Mouse (Mus musculus) right cerebral cortex, postnatal 36 days (tissue): ENCODE measurements around the gene Ifi27l2b.
A peak's percentile ranks its signal among the peaks of the same experiment; 100 is the strongest.
"Not testable (repeated sequence)": the region's sequence is repeated elsewhere in the genome, so short reads cannot be mapped to it uniquely, and the experiment has no call there.

ENCODE experiments used
- DNase-seq, 2 experiments: peaks; one replicate each; pipeline ENCODE4 v3.0.0; 2022; ENCODE audit warnings: low spot score in 2 of 2, mixed read lengths in 1 of 2

The Ifi27l2b gene

DNA sequence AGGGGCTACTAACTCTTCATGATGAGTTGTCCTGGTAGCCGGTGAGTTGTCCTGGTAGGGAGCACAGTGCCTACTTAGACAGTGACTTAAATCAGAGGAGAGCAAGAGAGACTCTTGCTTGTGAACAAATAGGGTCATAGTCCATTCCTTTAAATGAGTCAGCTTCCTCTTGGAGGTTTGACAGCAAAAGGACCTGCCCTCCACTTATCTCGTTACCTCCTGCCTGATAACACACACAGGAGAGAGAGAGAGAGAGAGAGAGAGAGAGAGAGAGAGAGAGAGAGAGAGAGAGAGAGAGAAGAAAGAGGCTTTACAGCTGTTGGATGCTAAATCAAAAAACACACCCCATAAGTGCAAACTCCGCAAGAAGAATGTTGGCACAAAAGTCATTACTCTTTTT lies at the start of gene Ifi27l2b:
Gene Ifi27l2b, minus strand, starts transcription at position 84 of the 400 bp plus-strand sequence.
- no peak for DNase-seq

GRCm38 (mm10) chr12:103504402-103504801 lies 47.4 kb upstream of the Ifi27l2b start:
- no peak for DNase-seq

GRCm38 (mm10) chr12:103503300-103503699 lies 46.3 kb upstream of the Ifi27l2b start:
- DNase-seq, result no peak

GRCm38 (mm10) chr12:103499261-103499660 lies 42.2 kb upstream of the Ifi27l2b start:
- no peak for DNase-seq

DNA sequence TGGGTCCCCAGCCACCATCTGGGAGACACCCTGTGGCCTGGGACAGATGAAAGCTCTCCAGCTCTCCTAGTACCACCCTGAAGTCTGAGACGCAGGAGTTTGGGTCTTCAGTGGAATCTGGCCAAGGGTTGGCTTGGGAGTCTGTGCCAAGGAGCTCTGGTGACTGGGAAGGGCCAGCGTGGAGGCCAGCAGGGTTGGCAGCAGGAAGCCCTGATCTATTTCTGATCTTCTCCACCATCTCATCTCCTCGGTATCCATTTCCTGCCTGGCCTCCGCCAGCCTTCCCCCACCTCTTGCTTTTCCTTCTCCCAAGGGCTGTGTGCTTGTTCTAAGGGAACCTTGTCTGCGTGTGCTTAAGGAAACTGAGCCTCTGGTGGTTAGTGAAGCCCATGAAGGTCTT lies 41.7 kb upstream of the Ifi27l2b start:
- DNase-seq, result no peak

DNA sequence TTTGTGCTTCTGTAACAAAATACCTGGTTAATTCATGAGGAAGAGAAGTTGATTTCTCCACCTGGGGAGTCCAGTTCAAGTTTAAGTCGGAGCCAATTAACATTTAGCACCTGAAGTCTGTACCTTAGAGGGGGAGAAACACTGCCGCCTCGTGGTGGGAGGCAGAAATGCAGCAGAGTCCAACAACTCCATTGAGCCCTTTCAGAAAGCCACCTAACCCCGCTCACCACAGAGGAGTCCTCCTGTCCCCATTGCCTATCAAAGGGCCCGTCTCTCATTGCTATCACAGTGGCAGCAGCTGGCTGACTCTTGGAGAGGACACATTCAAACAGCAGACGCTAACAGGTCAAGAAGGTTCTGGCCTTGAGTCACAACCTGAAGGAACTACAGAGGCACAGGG lies 37.5 kb upstream of the Ifi27l2b start:
- no peak for DNase-seq

GRCm38 (mm10) chr12:103492767-103493166 lies 35.7 kb upstream of the Ifi27l2b start:
- DNase-seq, result peak; percentile 32 to 38

DNA sequence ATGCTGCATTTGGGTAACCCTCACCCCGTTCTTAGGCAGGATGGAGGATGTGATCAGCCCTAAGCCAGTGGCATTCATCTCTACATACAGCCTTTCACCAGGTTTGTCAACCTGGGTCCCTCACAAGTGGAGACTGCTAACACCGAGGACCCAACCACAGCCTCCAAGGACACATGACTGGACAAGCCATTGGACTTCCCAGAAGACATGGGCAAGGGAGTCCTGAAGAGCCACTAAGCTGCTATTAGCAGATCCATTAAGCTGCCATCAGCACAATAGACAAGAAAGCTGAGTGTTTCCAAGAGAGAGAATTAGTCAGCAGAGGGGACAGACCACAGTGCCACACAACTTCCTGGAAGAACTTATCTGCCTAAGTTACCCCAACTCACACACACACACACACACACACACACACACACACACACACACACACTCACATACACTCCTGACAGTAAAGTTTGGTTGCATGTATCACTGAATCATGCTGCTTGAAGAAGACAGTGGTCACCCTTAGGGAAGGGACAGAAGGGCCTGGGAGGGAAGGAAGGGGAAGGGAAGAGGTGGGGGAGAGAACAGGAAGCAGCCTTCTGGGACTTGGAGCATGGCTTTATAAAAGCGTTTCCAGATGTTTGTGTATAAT lies 34.2 kb upstream of the Ifi27l2b start:
- DNase-seq, result no peak

DNA sequence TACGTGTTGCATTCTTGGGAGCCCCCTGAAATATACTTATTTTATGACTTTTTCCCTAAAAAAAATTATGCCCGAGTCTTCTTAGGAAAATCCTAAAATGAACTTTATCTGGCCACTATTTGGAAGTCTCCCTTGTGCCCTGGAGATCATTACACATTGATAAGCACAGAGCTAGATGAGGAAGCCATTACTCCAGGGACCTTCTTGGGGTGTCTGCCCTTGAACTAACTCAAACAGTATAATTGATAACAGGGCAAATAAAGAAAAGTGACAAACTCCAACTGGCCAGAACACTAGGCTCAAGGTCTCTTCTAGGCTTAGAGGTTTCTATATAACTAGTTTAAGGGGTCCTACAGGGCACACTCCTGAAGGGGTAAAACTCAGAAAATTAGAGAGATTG lies 30.7 kb upstream of the Ifi27l2b start:
- no peak for DNase-seq

- DNase-seq, result no peak
Measured at GRCm38 (mm10) chr12:103487276-103487675, 30.3 kb upstream of the Ifi27l2b start.

GRCm38 (mm10) chr12:103486726-103487125 lies 29.7 kb upstream of the Ifi27l2b start:
- no peak for DNase-seq

- not testable (repeated sequence) for DNase-seq
Measured at GRCm38 (mm10) chr12:103484200-103484972, 27.4 kb upstream of the Ifi27l2b start.

DNA sequence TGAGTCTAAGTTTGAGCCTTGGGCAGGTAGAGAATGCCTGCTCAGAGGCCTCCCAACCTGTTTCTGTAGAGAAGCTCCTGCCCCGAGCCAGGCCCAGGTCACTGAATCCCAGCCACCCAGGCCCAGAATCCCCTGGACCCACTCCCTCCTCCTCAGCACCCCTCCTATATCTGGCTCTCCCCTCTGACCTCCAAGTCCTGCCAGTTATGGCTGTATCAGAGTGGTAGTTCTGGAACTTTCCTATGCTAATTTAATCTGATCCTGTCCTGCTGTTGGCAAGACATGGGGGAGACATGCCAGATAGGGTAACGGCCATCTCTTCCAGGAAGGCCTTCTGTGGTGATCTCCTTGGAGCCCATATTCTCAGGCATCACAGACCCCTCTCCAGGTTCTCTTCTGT lies 25.8 kb upstream of the Ifi27l2b start:
- no peak for DNase-seq

- no peak for DNase-seq
Measured at GRCm38 (mm10) chr12:103481671-103482070, 24.6 kb upstream of the Ifi27l2b start.

- no peak for DNase-seq
Measured at GRCm38 (mm10) chr12:103477461-103478015, 20.5 kb upstream of the Ifi27l2b start.

DNA sequence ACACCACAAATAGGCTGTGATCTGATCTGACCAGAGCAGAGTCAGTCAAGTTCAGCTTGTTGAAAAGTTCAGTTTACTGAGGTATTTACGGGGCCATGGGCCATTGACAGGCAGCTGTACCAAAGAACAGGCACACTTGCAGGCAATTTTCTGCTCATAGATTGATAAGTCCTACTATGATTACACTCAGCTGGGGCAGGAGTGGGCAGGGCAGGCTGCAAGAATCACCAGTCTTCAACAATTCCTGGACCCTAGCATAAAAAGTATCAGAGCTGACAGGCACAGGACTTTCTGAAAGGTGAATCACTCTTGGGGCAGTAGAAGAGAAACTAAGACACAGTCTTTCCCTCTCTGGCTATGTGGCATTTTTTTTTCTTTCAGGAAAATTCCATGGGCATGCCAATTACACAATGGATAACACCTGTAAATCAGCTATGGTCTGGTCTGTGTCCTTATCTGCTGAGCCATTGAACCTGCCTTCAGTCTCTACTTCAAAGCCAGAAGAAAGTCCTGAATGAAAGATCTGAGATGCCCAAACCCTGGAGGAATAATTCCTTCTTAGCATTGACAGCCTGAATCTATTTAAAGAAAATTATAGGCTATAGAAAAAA lies 19.9 kb upstream of the Ifi27l2b start:
- DNase-seq, result no peak

DNA sequence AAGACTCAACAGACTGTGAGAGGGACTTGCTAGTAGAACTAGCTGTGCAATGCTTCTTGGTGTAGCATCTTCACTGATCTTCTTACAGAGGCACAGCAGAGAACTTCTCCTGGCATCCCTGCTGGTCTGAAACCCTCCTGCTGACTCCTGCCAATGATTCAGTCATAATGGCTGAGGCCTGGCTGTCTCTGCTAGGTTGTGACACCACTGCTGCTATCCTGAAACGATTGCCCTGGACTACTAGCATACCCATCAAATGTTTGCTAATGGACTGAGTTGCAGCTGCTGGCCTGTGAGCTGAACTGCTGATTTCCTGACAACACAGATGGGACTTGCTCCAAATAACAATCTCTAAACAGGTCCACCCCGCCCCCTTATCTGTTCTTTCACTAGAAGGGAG lies 17.5 kb upstream of the Ifi27l2b start:
- DNase-seq, result no peak

DNA sequence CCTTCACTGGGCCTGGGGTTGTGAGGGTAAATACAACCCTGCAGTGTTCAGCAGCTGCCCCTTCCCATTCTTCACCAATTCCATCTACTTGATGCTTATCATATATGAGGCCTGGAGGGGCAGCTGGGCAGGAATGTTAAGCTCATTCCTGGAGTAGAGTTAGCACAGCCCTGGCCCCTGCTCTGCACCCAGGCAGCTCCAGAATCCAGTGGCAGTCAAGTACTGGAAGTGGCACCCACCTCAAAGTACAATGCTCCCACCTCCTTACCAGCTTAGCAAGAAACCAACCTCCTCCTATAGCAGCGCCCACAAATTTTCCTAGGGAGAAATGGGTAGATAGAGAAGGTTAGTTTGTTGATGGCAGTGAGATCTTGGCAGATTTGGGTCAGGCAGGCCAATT lies 296 bp downstream of the Ifi27l2b start:
- not testable (repeated sequence) for DNase-seq

DNA sequence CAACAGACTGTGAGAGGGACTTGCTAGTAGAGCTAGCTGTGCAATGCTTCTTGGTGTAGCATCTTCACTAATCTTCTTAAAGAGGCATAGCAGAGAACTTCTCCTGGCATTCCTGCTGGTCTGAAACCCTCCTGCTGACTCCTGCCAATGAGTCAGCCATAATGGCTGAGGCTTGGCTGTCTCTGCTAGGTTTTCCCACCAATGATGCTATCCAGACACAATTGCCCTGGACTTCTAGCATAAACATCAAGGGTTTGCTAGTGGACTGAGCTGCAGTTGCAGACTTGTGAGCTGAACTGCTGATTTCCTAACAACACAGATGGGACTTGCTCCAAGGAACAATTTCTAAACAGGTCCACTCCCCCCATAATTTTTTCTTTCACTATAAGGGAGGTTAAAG lies 3.7 kb downstream of the Ifi27l2b start:
- no peak for DNase-seq

DNA sequence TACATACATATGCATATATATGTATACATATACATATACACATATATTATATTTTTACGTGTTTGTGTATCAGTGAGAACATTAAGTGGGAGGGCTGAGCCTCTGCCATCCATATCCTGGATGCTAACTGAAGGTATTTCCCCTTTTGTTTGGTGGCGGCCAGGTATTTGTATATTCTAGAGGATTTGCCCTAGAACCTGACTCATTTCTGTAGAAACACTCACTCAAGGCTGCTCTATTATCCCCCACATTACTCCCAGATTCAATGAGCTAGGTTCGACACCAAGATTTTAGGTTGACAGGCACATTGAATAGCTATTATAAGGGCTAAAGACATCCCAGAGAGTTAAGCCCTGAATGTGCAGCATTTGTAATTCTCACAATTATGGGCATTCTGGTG lies 12.0 kb downstream of the Ifi27l2b start:
- DNase-seq, result no peak

GRCm38 (mm10) chr12:103444261-103444660 lies 12.8 kb downstream of the Ifi27l2b start:
- DNase-seq, result not testable (repeated sequence)

DNA sequence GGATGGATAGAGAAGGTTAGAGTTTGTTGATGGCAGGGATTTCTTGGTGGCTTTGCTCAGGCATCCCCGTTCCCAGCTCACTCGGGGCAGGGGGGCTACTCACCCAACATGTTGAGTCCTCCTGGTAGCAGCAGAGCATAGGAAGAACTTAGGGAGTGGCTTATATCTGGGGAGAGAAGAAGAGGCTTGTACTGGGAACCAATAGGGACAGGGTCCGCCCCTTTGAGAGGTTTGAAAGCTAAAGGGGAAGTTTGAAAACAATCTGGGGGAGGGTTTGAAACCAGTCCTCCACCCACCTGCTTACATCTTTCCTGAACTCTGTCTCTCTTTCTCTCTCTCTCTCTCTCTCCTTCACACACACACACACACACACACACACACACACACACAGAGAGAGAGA lies 13.5 kb downstream of the Ifi27l2b start, which contains the start of gene Ifi27l2a:
Gene Ifi27l2a, minus strand, starts transcription at position 157 of the 400 bp plus-strand sequence.
- DNase-seq, result no peak
